Mouse (Mus musculus) kidney, postnatal 36 days (tissue): Measurements from ENCODE around the gene Thrb.

ENCODE experiments used
- DNase-seq, 2 experiments: peaks; one replicate each; pipeline ENCODE4 v3.0.0; 2021 to 2022; ENCODE audit warnings: mixed read lengths in 2 of 2

The Thrb gene

DNA sequence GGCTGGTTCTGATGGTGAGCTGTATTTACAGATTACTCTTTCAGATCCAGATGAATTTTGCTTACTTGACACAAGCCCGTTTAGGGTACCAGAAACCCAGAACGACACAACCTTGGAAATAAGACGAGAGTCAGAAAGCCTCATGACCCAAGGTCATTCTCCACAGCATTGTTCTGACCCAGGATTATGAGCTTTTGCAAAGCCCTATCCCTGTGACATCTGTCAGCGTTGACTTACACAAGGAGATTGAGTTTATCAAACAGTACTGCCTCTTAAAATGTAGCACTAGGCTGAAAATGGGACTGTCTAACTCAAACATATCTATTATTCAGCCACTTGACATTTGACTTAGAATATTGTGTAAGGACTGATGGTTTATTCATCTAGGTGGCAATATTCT is 312.1 kb downstream of the Thrb start:
- no peak for DNase-seq

DNA sequence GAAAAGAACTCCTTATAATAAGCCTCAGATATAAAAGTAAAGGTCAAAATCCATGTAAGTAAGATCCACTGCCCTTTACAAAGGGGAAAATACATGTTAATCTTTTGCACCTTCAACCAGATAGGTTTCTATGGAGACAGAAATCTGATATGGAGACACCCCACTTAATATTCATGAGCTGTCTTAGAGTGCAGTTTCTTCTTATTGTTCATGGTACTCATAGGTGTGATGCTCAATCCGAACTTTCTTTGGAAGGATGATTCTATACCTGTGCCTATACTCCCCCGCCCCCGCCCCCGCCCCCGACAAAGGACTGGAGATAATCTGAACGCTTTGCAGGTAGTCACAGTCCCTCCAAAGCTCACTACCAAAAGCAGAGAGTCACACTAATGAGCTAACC is 312.6 kb downstream of the Thrb start:
- DNase-seq = no peak

DNA sequence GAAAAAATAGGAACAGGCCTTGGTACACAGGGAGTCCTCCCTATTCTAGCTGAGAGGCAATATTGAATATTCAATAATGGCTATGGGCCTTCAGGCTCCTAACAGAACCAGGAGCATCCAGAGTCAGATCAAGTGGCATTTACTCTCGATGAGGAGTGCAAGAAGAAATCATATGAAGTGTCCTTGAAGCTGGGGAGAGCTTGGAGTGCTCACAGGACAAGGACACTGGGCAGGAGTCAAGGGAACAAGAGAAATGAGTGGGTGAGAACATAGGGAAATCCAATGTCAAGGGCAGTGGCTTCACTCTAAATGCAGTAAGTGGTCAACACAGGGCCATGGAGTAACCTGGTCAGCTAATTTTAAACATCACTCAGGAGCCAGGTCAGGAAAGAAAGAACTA is 315.7 kb downstream of the Thrb start:
- DNase-seq = no peak

DNA sequence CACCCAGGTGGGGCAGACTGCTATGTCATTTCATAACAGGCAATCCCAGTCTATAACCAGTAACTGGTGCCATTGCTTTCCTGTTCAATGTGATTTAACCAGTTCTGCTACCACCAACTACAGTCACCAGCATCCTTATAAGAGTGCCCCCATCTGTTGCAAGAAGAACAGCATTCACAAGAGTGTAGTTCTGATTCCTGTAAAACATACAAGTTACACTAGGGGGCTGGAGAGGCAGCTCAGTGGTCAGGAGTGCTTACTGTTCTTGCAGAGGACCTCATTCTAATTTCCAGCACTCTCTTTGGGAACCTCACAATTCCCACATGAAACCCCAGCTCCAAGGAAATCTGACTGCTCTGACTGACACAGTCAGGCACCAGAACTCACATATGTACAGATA is 318.2 kb downstream of the Thrb start:
- no peak for DNase-seq

DNA sequence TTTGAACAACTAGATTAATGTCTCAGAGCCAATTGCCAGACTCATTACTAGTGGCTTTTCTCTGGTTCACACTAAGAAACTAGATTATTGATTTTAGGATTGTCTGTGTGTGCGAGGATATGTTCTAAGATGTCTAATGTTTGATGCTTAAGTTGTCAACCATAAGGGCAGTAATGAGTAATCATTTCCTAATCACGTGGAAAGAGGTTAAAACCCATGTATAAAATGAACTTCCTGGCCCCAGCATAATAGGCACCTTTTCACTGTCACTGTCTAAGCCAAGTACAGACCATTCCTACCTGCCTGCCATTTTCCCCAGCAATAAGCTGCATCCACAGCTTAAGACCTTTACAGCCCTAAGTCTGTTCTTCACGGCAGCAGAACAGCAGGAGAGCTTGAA is 321.2 kb downstream of the Thrb start:
- DNase-seq = no peak

DNA sequence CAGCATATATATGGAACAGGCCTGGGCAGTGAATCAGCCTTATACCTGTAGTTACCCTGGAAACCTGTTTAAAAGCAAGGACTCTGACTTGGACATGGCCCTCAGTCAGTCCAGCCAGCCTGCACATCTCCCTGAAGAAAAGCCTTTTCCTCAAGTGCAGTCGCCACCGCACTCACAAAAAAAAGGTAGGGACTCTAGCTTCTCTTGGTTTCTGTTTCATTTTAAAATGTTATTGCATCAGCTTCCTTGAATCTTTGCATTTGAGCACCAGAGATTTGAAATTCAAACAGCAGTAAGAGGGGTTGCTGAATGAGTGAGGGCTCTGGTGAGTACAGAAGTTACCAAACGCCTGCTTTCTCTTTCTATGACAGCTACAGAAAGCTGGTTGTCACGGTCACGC is 322.0 kb downstream of the Thrb start:
- no peak for DNase-seq

DNA sequence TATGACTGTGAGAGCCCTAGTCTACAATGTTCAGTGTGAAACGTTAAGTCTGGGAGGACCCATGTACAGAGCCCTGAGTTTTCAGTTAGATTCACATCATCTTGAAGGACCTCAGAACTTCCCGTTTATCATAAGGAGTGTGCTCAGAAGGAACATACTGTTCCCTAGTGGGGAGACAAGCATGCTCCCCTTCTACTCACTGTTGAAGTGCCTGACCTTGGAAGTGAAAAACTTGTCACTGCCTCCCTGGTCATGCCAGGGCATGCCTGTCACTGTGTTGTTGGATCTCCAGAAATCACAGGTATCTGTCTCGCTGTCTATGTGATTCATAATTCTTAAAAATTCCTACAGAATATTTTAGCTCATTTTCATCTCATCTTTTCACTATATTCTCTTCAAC is 323.3 kb downstream of the Thrb start:
- no peak for DNase-seq

DNA sequence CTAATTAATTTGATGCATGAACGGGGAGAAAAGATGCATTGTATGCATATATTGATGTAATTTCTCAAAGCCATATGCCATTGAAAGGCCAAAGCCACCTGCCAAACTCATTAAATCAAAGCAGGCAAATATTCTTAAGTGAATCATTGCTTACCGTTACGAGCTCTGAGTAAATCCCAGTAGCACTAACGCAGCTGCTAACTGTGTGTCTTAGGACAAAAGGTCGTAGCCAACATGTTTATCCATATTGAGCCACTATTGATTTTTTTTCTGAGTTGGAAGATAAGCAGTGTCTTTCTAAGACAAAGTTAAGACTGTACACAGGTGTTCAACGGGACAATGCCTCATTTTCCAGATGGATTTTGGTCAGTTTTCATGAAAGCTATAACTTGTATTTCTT is 323.8 kb downstream of the Thrb start:
- DNase-seq = no peak

DNA sequence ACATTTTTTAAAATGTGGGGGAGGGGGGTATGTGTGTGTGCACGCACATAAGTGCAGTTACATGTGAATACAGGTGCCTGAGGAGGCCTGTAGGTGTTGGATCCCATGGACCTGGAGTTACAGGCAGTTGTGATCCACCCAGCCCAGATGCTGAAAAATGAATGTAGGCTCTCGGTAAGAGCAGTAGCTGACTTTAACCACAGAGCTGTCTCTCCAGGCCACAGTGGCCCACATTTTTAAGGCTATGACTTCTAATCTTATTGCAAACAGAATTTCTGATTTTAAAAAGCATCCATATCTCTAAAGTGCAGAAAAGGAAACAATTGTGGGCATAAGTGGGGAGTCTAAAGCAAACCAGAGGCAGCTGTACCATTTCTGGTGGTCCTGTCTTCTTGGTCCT is 328.5 kb downstream of the Thrb start:
- no peak for DNase-seq

DNA sequence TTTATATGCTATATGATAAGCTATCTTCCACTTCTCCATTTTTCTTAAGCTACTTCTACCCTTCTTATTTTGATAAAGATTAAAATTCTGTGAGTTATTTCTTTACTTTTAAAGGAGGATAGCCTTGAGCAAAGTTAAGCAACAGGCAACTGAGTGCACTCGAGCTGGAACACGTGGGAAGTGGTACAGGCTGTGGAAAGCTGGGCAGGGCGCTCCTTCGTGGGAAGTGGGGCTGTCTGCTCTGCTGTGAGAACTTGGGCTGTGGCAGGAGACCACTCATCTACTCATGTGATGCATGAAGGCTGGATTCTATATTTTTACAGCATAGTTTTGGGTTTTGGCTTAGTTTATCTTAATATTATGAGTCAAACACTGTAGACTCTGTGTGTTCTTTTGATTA is 329.1 kb downstream of the Thrb start:
- DNase-seq = no peak

DNA sequence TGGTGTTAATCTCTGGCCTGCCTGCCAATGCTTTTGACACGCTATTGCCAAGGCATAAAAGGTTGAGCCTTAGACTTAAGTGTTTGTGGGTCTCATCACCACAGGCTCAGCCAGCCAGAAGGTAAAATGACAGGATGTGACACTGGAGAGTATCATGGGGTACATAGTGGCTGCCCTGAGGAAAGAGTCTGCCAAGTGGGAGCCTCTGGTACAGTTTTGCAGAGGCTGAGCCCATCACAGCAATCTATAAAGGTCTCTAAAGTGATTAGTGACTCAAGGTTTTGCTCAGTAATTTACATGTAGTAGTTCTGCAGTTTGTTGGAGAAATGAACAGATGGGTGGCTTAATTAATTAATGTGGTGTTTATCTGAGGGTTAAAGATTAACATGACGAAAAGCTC is 330.1 kb downstream of the Thrb start:
- no peak for DNase-seq

DNA sequence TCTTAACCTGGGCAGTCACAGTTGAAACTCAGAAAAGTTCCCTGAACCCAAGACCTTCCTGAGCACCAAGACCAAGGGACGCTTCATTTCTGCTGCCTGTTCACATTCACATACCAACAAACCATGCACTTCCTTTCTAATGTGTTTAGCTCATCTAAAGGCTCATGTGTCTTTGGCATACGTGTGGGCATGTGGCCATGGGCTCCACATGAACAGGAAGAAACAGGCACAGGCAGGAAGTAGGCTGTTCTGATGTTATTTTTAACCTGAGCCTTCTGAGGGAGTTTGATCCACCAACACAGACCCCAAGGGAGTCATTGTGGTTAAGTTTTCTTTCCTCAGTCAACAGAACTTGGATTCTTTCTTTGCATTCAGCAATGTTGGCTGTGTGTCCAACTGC is 341.8 kb downstream of the Thrb start:
- no peak for DNase-seq

DNA sequence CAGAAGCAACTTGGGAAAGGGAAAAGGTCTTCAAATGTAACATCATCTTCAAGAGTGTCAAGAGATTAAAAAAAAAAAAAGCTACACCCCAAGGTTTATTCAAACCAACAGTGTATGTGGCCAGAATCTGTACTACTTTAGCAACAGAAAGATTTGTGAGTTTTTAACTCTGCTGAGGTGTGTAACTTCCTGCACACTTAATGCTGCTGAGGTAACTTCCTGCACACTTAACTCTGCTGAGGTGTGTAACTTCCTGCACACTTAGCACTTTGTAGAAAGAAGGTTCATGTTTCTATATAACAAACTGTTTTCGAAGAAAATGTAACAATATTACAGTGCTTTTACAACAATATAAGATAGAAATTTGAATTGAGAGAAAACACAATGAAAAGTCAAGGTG is 343.6 kb downstream of the Thrb start:
- DNase-seq = no peak

DNA sequence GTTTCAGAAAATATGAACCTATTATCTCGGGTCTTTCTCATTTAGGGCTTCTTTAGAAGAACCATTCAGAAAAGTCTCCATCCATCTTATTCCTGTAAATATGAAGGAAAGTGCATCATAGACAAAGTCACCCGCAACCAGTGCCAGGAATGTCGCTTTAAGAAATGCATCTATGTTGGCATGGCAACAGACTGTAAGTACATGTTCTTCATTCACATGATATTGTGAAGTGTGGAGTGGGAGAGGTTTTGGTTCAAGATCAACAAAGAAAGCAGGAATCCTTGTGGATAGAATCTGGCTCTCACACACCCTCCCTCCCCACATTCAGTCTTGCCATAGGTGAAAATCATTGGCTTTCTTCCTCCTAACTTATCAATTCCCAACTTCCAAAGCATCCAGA is 348.5 kb downstream of the Thrb start:
- no peak for DNase-seq

DNA sequence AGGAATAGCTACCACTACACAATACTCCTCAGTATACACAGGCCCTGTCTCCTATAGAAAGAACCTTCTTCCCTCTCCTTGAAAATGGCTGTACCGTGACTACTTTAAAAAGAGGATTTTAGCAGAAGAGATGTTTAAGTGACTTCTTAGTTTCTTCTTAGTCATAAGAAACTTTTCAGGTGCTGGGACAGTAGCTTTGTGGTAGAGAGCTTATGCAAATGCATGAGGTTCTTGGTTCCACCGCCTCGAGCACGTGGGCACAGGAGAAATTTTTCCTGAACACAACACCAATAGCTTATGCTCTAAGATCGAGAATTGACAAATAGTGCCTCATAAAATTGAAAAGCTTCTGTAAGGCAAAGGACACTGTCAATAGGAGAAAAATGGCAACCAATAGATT is 356.5 kb downstream of the Thrb start:
- DNase-seq = no peak

DNA sequence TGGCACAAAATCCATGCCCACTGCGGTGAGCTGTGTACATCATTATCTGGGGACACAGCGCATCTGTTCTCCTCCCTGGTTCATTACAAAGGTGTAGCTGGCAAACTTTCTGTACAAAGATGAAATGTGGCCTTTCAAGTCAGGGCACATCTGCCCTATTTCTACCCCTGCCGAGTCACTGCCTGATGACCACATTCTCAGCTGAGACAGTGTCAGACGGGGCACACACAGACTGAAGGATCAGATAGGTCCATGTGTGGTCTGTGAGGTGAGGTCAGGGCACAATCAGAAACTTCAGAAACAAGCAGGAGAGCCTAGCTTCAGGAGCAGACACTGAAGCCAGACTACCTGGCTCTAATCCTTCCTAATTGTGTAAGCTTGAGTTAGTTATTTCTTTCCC is 360.1 kb downstream of the Thrb start:
- no peak for DNase-seq

DNA sequence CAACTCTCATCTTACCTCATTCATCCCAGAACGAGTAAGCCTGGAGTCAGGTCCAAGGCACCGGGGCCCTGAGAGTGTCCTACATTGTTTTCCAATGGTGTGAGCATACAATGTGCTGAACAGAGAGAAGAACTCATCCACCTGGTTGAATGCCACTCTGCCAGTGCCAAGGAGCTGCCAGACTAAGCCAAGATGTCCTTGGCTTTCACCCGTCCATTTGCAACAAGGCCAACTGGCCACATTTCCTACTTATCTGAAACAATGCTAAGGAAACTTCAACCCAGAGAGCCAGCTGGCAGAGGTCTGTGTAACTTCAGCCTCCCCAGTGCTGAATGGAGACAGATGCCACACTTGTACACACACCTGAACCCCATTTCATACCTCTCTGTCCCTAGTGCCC is 360.6 kb downstream of the Thrb start:
- no peak for DNase-seq

DNA sequence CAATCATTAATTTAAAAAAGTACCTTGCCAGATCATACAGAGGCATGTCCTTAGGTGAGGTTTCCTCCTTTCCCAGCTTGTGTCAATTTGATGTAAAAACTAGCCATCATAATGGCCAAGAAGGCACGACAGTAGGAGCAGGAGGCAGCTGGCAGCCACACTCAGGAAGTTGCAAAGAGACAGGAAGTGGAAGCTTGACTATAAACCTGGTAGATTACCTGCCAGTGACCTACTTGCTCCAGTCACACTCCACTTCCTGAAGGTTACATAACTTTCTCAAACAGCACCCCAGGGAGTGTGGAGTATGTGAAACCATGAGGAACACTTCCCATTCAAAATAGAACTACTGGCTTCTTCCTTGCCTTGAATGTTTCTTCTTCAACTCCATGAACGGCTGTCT is 361.7 kb downstream of the Thrb start:
- peak; percentile 5 to 17 for DNase-seq

DNA sequence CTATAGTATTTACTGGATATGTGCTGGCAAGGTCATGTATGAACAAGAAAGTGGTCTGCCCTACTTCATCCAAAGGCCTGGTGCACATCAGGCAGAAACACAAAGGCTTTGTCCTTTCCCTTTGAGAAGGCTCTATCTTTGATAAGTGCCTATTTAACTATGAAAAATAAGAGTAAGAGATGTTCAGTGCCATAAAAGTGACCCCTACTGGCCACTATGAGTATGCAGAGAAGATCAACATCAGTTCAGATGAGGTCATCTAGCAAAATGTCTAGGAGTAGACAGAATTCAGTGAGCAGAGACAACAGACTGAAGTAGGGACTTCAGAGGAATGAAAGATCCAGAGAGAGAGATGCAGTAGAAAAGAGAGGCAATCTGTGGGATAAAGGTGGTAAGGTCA is 362.3 kb downstream of the Thrb start:
- no peak for DNase-seq

DNA sequence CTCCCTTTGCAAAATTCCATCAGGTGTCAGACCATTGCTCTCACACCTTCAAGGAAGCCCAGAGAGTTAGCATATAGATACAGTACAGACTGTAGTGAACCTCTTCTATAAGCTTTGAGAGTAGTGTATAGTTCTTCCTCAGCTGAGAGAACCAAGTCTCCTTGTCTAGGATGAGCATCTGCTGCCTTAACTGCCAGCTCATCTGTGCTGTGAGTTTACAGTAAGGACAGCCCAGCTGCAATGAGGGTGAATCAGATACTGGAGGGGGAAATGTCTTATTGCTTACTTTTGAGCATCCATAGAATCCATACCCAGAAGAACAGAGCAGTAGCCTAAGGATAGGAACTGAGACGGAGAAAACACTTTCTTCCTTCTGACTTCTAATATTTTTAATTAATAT is 367.8 kb downstream of the Thrb start:
- DNase-seq = no peak

DNA sequence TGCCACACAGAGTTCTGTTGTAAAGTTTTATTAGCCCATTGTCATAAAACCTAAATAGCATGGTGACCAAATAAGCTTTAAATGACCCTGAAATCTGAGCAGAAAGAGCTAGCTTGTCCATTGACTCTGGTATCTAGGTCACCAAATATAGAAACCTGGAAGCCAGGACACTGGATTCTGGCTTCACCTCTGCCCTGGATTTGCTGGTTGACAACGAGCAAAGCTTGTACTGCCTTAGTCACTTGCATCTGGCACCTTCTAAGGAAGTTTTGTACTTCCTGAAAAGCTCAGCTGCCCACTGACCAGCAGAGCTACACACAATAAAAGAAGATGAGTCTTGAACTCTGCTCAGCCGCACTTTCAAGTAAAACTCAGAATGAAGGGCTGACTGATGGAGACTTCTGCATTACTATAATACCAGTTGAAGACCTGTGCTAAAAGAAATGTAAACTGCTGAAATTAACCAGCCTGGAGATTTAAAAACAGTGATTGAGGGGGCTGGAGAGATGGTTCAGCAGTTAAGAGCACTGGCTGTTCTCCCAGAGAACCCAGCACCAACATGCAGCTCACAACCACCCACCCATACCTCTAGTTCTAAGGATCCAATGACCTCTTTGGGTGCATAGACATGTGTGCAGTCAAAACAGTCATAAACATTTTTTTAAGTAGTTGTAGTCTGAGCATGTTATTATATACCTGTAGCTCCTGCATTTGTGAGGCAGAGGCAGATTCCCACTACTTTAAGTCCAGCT is 369.3 kb downstream of the Thrb start:
- no peak for DNase-seq

DNA sequence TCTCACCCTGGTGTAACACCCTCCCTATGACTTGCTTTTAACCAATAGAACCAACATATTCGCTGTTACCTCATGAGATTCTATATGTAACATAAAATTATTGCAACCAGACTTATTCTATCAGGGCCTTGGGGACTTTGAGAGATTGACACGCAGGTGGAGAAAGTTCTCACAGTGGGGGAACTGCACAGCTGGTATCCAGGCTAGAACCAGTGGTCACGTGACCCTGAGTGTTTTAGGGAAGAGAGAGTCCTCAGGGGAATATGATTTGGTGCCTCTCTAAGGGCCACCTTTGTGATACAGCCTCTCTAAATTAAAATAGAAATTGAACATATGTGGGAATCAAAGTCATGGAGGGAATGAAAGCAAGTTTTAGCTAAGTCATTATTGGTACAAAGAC is 371.9 kb downstream of the Thrb start:
- no peak for DNase-seq

DNA sequence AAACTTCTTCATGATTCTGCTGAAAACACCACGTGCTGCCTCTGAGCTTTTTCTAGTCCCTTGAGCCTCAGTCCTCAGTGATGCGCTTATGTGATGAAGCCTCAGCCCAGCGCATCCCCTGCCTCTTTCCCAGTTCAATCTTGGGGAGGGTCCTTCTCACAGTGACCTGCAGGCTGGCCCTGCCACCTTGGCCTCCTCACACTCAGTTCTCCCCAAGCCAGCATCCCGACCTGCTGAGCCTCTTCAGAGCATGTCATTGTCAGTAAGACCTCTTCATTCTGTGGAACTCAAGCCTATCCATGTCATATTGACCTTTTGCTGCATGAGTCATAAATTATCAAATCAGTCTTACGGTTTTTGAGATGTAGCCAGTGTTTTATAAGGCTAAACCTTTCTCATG is 376.5 kb downstream of the Thrb start:
- DNase-seq = no peak

DNA sequence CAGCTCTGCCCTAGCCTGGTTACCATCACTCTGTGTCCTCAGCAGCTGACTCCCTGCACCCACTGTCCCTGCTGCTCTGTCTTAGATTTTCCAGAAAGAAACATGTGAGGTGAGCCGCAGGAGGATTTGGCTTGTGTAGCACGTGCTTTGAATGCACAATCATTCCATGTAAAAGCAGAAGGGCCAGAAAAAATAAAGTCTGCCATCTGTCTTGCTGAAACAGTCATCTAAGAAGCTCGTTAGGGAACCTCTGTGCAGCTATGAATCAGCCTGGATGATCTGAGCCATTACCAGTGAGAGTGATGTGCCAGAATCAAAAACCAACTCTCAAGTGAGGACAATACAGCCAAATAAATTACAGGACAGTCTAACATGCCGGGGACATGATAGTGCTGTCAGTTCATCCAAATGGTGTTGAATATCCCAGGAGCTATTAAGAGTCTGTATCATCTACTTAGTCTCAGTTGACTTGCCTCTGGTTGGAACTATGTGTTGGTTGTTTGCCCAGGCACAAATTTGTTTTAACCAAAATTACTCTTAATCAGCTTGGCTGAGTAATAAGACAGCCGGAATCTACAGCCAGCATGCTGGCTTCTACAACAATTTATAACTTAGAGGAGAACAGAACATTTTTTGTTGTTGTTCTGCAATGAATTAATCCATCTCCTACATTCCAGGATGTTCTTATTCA is 402.2 kb downstream of the Thrb start:
- no peak for DNase-seq
